Mouse (Mus musculus): ENCODE results near the gene Rnaseh2a.

Rnaseh2a gene

GRCm38 (mm10) chr8:84967532-84968304 lies 1.8 kb downstream of the Rnaseh2a start:
- DNase-seq (ENCODE audit: low spot score in 2 of 2), result no peak

DNA sequence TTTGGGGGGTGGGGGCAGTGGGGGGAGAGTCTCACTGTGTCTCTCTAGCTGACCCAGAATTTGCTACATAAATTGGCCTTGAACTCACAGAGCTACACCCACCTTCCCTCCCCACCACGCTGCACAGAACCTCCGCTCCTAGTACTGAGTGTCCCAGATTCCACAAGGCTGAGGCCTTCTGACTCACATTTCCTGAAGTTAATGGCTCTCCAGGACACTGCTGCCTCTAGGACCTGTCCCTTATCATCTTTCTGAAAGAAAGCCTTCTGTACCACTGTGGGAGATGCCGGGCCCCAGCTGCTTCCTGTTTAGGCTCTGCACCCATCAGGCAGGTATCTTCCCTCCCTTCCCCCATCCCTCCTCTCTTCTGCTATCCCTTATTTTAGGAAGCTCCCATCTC lies 3.0 kb downstream of the Rnaseh2a start:
- DNase-seq (ENCODE audit: low spot score in 2 of 2), result no peak

DNA sequence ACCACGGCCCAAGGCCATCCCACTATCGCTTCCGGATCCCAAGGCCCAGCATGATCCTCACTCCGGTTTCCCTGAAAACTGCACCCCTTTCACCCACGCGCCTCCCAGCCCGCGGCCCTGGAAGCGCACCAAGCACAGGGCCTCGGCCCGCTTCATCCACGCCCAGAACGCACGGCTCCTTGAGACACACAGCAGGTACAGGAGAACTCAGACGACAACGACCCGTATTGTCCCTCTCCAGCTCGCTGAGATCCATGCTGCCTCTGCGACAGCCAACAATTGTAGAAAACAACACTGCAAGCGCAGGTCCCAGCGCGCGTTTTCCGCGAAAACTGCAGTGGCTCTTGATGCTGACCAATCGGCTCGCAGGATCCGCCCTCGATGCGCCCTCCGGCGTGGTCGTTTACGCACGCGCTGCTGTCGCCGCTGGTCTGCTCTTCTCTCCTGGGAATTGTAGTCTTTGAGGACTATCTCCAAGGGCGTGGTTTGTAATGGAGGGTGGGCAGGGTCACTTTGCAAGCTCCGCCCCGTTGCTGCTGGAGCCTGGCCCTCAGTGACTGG lies 3.8 kb downstream of the Rnaseh2a start:
- peak; percentile 83 to 90 for DNase-seq (ENCODE audit: low spot score in 2 of 2)

- DNase-seq (ENCODE audit: low spot score in 2 of 2), result no peak
Measured at GRCm38 (mm10) chr8:84963952-84964351, 5.6 kb downstream of the Rnaseh2a start.

DNA sequence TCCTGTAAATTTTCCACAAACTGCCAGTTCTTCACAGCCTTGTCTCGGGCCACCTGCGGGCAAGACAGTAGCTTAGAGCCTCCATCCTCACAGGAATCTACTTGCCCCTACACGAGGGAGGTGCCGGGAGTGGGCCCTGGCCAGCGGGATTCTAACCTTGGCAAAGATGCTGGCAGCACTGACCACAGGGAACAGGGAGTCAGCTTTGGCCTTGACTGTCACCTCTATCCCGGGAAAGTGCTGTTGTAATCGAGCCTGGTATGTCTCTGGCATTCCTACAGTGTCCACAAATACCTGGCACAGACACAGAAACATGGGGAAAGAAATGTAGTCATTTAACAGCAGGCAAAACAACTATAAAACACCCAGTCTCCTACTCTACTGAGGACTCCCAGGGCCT lies 9.8 kb downstream of the Rnaseh2a start:
- no peak for DNase-seq (ENCODE audit: low spot score in 2 of 2)

GRCm38 (mm10) chr8:84956768-84957167 lies 12.8 kb downstream of the Rnaseh2a start:
- DNase-seq (ENCODE audit: low spot score in 2 of 2), result peak; percentile 68 to 83

DNA sequence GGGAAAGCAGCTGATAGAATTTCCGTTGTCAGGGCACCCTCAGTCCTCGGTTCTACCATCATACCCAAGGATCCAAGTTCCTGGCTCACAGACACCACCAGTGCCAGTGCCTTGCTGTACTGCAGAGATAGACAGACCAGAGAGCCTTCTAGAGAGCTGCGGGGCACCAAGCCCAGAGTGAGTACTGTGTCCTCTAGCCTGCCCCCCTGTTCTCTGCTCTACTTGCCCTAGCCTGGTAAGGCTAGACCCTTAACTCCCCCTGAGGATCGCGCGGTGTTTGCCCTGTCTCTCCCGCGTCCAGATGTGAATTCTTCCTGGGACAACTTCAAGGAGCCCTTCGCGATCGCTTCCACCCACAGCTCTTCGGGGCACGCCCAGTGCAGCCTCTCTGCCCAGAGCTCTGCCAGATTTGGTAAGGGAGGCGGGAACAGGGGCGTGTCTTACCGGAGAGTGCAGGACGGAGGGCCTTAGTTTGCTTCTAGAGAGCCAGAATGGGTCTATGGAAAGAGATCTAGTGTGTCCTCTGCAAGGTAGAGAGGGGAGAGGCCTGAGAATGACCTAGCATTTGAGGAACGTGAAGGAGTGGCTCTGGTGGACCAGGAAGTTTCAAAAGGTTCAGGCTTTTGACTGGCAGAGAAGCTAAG lies 16.8 kb downstream of the Rnaseh2a start:
- no peak for DNase-seq (ENCODE audit: low spot score in 2 of 2)

GRCm38 (mm10) chr8:84949753-84950152 lies 19.8 kb downstream of the Rnaseh2a start:
- DNase-seq (ENCODE audit: low spot score in 2 of 2), result no peak

DNA sequence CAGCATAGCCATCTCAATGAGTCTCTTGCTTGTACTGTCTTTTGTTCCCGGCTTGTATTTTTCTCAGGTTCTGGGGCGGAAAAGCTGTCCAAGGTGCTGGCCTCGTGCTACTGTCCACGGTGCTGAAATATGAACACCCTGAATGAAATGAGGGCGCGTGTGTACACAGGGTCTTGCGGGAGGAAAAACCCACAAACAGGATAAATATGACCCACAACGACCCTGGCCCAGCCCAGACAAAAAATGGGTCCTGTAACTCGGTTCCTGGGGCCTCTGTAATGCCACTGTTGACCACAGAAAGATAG lies 22.4 kb downstream of the Rnaseh2a start:
- no peak for DNase-seq (ENCODE audit: low spot score in 2 of 2)

- peak in 1 of 2 experiments; percentile 56 for DNase-seq (ENCODE audit: low spot score in 2 of 2)
Measured at GRCm38 (mm10) chr8:84946528-84947240, 22.9 kb downstream of the Rnaseh2a start, which contains the start of gene Rtbdn. Gene Rtbdn (plus strand): TSS chr8:84946991.

DNA sequence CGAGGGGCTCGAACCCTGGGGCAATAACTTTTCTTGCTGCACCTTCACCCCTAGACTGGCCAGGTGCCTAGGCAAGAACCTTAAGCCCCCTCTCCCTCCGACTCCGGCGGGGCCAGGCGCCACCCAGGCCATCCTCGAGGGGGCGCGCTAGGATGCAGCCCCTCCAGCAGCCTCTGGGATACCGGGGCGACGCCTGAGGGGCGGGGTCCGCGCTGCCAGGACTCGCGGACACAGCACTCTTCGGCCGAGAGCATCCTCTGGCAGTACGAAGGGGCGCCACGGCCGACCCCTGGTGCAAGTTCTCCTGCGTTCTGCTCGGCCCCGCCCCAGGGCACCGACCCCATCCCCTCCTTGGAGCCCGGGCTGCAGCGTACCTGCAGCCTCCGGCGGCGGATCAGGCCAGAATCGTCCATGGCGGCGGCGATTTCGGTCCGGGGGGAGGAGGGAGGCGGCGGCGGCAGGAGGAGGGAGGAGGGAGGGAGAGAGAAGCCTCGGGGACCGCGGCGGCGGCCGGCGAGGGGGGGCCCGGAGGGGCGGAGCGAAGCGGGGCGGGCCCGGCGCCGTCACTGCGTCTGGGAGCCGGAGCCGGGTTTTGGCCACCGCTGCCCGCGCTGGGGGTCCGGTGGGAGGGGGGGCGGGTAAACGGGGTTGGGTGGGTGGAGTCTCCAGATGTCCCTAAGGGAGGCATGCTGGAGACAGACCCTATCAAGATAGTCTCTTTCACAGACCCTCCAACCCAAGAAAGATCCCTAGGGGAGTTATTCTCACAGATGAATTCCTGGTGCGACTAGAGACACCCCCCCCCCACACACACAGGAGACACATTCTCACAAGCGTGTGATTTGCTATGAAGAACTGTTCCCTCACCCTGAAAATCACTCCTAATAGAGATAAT lies 23.7 kb downstream of the Rnaseh2a start:
- DNase-seq (ENCODE audit: low spot score in 2 of 2), result peak in 1 of 2 experiments; percentile 74

GRCm38 (mm10) chr8:84945235-84945632 lies 24.3 kb downstream of the Rnaseh2a start:
- DNase-seq (ENCODE audit: low spot score in 2 of 2), result peak in 1 of 2 experiments; percentile 34

GRCm38 (mm10) chr8:84944478-84945160 lies 24.9 kb downstream of the Rnaseh2a start:
- DNase-seq (ENCODE audit: low spot score in 2 of 2), result peak in 1 of 2 experiments; percentile 48

- DNase-seq (ENCODE audit: low spot score in 2 of 2), result no peak
Measured at GRCm38 (mm10) chr8:84943699-84944098, 25.9 kb downstream of the Rnaseh2a start.

GRCm38 (mm10) chr8:84937620-84938485 lies 31.7 kb downstream of the Rnaseh2a start:
- no peak for DNase-seq (ENCODE audit: low spot score in 2 of 2)

GRCm38 (mm10) chr8:84936962-84937546 lies 32.5 kb downstream of the Rnaseh2a start, which contains the start of gene Mast1:
Gene Mast1 (minus strand): TSS chr8:84937359.
- peak; percentile 68 to 85 for DNase-seq (ENCODE audit: low spot score in 2 of 2)

GRCm38 (mm10) chr8:84936041-84936961 lies 33.3 kb downstream of the Rnaseh2a start:
- DNase-seq (ENCODE audit: low spot score in 2 of 2), result no peak

DNA sequence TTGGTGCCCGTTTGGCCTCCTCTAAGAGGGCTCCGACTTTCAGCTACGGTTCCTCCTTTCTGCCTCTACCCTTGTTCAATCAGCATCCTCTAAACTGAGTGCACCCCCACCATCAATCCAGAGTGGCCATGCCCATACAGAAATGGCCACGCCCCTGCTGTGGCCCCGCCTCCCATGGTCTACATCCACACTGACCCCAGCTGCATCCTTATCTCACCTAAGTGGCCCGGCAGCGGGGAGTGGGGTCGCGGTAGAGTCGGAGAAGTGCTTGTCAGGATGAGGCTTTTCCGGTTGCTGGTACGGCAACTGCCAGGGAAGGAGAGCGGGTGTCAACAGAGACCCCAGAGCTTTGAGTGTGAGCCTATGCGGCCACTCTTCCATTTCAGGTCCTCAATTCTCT lies 34.1 kb downstream of the Rnaseh2a start:
- DNase-seq (ENCODE audit: low spot score in 2 of 2), result no peak
